Mouse (Mus musculus) liver, embryonic 16.5 days (tissue): Measurements from ENCODE around the gene Igf1r. TPM values are rescaled to one million over a fixed set of nuclear protein-coding genes. Genes with fewer than 3 reads are reported as not detected.

ENCODE experiments used
- ATAC-seq: fragments of 200-750 bp; cut with Nextera tagmentation; 2 replicates; pipeline ENCODE4 v1.8.0; 2017; ENCODE audit warnings: low read depth, mild to moderate bottlenecking, moderate number of reproducible peaks, moderate library complexity
- H3K27ac ChIP-seq: fragments of 300-500 bp; sonication (generic); 2 replicates; pipeline ENCODE4 v1.5.1; 2014; ENCODE audit warnings: mild to moderate bottlenecking, low read length
- H3K27me3 ChIP-seq: fragments of 300-500 bp; sonication (generic); 2 replicates; pipeline ENCODE4 v1.6.1; 2014; ENCODE audit warnings: low read depth, low read length, mixed read lengths; ENCODE audit not compliant: control insufficient read depth, insufficient read depth
- H3K36me3 ChIP-seq: fragments of 300-500 bp; sonication (generic); 2 replicates; pipeline ENCODE4 v1.6.1; 2014; ENCODE audit warnings: mild to moderate bottlenecking; ENCODE audit not compliant: control insufficient read depth, insufficient read depth
- H3K4me1 ChIP-seq: fragments of 300-500 bp; sonication (generic); 2 replicates; pipeline ENCODE4 v1.6.1; 2014; ENCODE audit warnings: low read depth, low read length, mixed read lengths; ENCODE audit not compliant: control insufficient read depth
- H3K4me2 ChIP-seq: fragments of 300-500 bp; sonication (generic); 2 replicates; pipeline ENCODE4 v1.6.1; 2014; ENCODE audit warnings: low read depth, low read length, mixed read lengths
- H3K4me3 ChIP-seq: fragments of 300-500 bp; sonication (generic); 2 replicates; pipeline ENCODE4 v1.5.1; 2014; ENCODE audit warnings: low read depth, mild to moderate bottlenecking, low read length
- H3K9ac ChIP-seq: fragments of 300-500 bp; sonication (generic); 2 replicates; pipeline ENCODE4 v1.6.1; 2014; ENCODE audit warnings: low read depth, low read length
- H3K9me3 ChIP-seq: fragments of 300-500 bp; sonication (generic); replicated peaks from 2 replicates; pipeline ENCODE4 v1.6.1; 2016; ENCODE audit warnings: low read length; ENCODE audit not compliant: control insufficient read depth
- WGBS: fragments of 180-500 bp; shearing (Covaris S2); extraction: QIAGEN DNeasy Blood & Tissue Kit; methylation state at CpG from one replicate; pipeline ENCODE4 v1.1.7; 2014; ENCODE audit not compliant: insufficient replicate concordance; 5-methylcytosine and 5-hydroxymethylcytosine counted together
- polyA plus RNA-seq: library from polyadenylated mRNA; unstranded; fragments of >200 nt; fragmentation: Nextera tagmentation; extraction: Ambion mirVana; gene quantifications from 2 replicates; pipeline ENCODE4 v1.2.1, GENCODE M21; 2015

Igf1r gene
- polyA plus RNA-seq, 1 experiment from 2014 or later: 3.2 TPM

DNA sequence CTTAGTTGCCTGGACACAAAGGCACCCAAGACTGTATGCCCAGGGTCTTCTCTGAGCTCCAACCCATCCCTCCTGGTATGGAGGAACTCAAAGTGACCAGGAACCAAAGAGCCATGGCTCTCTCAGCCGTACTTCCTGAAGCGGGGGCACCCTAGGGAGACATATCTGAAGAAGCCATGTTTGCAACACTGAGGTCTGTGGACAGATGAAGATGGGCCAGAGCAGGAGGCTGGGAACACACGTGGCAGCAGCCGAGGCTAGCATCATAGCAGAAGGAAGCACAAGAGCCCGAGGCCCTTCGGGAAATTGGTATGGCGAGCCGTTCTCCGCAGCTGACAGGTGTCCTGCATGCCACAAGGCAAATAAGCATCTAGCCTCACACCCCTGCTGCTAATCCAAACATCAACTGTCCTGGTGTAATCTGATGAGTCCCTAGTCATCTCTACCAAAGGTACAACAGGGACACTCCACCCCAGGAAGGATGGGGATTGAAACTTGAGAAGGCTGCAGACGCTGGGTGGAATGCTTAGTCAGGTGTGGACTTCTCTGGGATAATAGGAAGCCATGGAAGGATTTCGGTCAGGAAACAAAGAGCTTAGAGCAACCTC is 286.7 kb downstream of the Igf1r start:
- H3K9me3 ChIP-seq: no peaks in the 10 kb centered on the region
- no peak overlapping the region for H3K27ac ChIP-seq
- no peak overlapping the region for H3K4me3 ChIP-seq
- H3K27me3 ChIP-seq: no peaks in the 10 kb centered on the region
- no peak for ATAC-seq
- no peaks in the 10 kb centered on the region for H3K36me3 ChIP-seq
- WGBS: 58% methylated on average over 11 of the region's 11 CpGs
- H3K9ac ChIP-seq: no peak overlapping the region
- H3K4me2 ChIP-seq: no peak overlapping the region
- no peaks in the 10 kb centered on the region for H3K4me1 ChIP-seq

DNA sequence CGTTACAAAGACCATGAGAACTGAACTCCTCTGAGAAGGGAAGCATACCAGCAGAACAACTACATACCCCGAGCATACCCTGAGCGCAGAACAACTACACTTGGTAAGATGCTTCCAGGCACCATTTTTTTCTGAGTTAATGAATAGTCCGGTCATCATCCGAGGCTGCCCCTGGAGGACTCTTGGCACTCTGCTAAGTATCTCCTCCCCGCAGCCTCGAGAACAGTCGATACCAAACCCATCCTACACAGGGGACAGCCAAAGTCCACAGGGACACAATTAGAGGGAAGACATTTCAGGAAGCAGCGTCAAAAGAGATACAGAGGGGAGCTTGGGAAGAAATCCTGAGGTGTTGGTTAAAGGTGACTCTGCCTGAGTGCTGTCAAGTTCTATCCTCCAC is 288.6 kb downstream of the Igf1r start:
- H3K4me3 ChIP-seq: no peak overlapping the region
- no peaks in the 10 kb centered on the region for H3K4me1 ChIP-seq
- H3K9me3 ChIP-seq: no peaks in the 10 kb centered on the region
- no peak overlapping the region for H3K27ac ChIP-seq
- no peak overlapping the region for H3K9ac ChIP-seq
- H3K36me3 ChIP-seq: no peaks in the 10 kb centered on the region
- no peak overlapping the region for H3K4me2 ChIP-seq
- WGBS: 64% methylated on average over 9 of the region's 9 CpGs
- H3K27me3 ChIP-seq: no peaks in the 10 kb centered on the region
- no peak for ATAC-seq

DNA sequence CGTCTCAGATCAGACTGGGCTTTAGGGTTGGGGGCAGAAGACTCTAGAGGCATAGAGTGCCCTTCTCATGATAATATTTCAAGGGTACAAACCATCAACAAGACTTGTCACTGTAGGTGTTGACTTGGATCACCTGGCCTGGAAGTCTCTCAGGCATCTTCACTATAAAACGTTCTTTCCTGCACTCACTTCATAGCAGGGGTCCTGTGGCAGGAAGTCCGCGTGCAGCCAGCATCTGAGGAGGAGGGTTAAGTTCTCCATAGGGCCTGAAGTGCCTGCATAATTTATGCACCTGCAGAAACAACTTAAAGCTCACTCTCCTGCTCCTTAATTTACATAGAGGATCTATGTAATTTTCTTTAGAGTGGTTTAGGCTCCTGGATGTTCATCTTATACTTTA is 293.1 kb downstream of the Igf1r start:
- no peaks in the 10 kb centered on the region for H3K27me3 ChIP-seq
- H3K4me3 ChIP-seq: no peak overlapping the region
- H3K27ac ChIP-seq: no peak overlapping the region
- H3K36me3 ChIP-seq: no peaks in the 10 kb centered on the region
- H3K9me3 ChIP-seq: no peaks in the 10 kb centered on the region
- no peak overlapping the region for H3K9ac ChIP-seq
- WGBS: 40% methylated on average over 4 of the region's 4 CpGs
- H3K4me1 ChIP-seq: no peaks in the 10 kb centered on the region
- no peak for ATAC-seq
- no peak overlapping the region for H3K4me2 ChIP-seq

DNA sequence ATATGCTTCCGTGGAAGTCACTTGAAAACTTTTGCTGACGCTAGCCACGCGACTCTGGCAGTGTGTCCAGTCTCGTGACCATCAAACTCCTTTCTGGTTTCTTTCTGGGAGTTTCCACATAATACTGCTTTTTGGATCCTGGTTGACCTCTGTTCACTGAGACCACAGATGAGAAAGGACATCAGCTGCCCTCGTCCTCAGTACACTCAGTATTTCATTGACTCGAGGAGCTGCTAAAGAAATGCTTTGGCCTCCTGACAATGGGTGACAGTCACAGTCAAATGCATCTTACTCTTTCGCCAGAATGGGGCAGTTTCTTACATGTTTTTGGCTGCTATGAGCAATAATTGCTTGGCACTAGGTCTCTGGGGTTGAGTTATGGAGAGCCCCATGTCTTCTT is 293.6 kb downstream of the Igf1r start:
- Histone ChIP-seq H3K27ac (no peak overlapping the region), H3K4me3 (no peak overlapping the region), H3K9ac (no peak overlapping the region), H3K4me1 (no peaks in the 10 kb centered on the region), H3K9me3 (no peaks in the 10 kb centered on the region), H3K4me2 (no peak overlapping the region), H3K36me3 (no peaks in the 10 kb centered on the region), H3K27me3 (no peaks in the 10 kb centered on the region)
- 75% methylated on average over 8 of the region's 8 CpGs for WGBS
- ATAC-seq: no peak

DNA sequence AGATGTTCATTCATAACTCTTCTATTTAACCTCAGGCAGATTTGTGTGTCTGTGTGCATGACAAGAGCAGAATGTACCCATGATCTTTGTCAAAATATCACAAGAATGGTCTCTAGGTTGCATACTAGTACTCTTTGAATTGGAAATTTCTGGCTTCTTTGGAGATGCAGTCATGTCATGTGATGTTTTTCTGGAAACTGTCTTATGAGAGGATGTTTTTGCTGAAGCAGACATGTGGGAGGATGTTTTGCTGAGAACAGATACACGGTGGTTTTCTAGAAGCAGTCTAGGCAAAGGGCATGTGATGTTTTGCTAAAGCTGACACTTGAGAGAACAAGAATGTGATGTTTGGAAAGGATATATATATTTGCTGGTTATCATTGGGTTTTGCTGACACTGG is 297.8 kb downstream of the Igf1r start:
- no peak overlapping the region for H3K4me3 ChIP-seq
- no peak overlapping the region for H3K4me2 ChIP-seq
- H3K9me3 ChIP-seq: no peaks in the 10 kb centered on the region
- no peak overlapping the region for H3K9ac ChIP-seq
- H3K27me3 ChIP-seq: no peaks in the 10 kb centered on the region
- WGBS: 43% methylated on average over 1 of the region's 1 CpGs
- H3K4me1 ChIP-seq: no peaks in the 10 kb centered on the region
- H3K27ac ChIP-seq: no peak overlapping the region
- no peaks in the 10 kb centered on the region for H3K36me3 ChIP-seq
- ATAC-seq: no peak

- no peaks in the 10 kb centered on the region for H3K27me3 ChIP-seq
- H3K36me3 ChIP-seq: no peaks in the 10 kb centered on the region
- H3K9me3 ChIP-seq: no peaks in the 10 kb centered on the region
- no peak overlapping the region for H3K4me3 ChIP-seq
- no peak overlapping the region for H3K9ac ChIP-seq
- no peaks in the 10 kb centered on the region for H3K4me1 ChIP-seq
- WGBS: 54% methylated on average over 3 of the region's 3 CpGs
- H3K4me2 ChIP-seq: no peak overlapping the region
- ATAC-seq: no peak
- no peak overlapping the region for H3K27ac ChIP-seq
These were observed 298.3 kb downstream of the Igf1r start for GRCm38 (mm10) chr7:68250902-68251301.

- WGBS: 41% methylated on average over 2 of the region's 2 CpGs
- no peak overlapping the region for H3K4me2 ChIP-seq
- H3K36me3 ChIP-seq: no peaks in the 10 kb centered on the region
- H3K4me1 ChIP-seq: no peaks in the 10 kb centered on the region
- ATAC-seq: no peak
- H3K9me3 ChIP-seq: no peaks in the 10 kb centered on the region
- no peak overlapping the region for H3K27ac ChIP-seq
- H3K27me3 ChIP-seq: no peaks in the 10 kb centered on the region
- no peak overlapping the region for H3K4me3 ChIP-seq
- no peak overlapping the region for H3K9ac ChIP-seq
These were observed 305.1 kb downstream of the Igf1r start for GRCm38 (mm10) chr7:68257767-68258166.

DNA sequence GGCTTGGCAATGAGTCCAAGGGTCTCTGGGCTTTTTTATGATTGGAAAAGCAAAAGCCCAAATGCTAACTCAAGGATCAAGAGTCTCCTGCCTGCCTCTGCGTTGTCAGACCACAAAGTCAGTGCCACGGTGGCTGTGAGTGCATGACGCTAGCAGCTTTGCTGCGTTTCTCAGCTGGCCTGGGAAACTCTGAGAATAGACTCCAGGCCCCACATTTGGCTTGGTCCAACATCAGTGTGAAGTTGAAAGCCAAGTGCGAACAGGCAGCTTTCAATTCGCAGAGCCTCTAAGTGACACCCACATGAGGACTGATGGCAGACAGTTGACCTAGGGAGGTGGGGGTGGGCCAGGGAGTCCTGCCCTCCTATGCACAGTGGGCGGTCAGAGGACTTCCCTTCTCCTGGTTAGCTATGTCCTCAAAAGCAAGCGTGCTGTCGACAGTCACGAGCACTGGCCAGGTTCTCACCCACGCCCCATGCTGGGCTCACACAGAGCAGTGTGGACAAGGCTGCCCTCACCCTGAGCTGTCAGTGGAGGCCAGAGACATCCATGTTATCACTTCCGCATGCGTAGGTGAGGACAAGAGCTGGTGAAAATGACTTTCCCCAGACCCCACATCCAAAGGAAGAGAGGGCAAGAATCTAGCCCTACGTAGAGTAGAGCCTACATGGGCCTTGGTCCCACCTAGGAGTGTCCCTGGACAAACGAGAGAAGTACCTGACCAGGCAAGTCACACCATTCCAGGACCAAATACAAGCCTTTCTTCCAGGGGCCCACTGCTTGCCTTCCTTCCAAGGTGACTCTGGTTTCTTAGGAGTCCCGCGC is 305.9 kb downstream of the Igf1r start:
- no peak overlapping the region for H3K4me2 ChIP-seq
- H3K27ac ChIP-seq: no peak overlapping the region
- H3K9ac ChIP-seq: no peak overlapping the region
- no peaks in the 10 kb centered on the region for H3K36me3 ChIP-seq
- no peaks in the 10 kb centered on the region for H3K4me1 ChIP-seq
- ATAC-seq: no peak
- H3K9me3 ChIP-seq: no peaks in the 10 kb centered on the region
- H3K4me3 ChIP-seq: no peak overlapping the region
- H3K27me3 ChIP-seq: peaks cover under 1% of the 10 kb centered on the region; the same call in 1 of the 2 replicates
- WGBS: 57% methylated on average over 17 of the region's 17 CpGs

- no peak overlapping the region for H3K4me2 ChIP-seq
- WGBS: 49% methylated on average over 6 of the region's 6 CpGs
- H3K36me3 ChIP-seq: no peaks in the 10 kb centered on the region
- H3K4me1 ChIP-seq: peaks cover 3% of the 10 kb centered on the region; the same call in 1 of the 2 replicates
- no peak overlapping the region for H3K4me3 ChIP-seq
- H3K27ac ChIP-seq: no peak overlapping the region
- H3K9ac ChIP-seq: no peak overlapping the region
- peaks cover 11% of the 10 kb centered on the region for H3K27me3 ChIP-seq
- no peaks in the 10 kb centered on the region for H3K9me3 ChIP-seq
- no peak for ATAC-seq
These were observed 307.0 kb downstream of the Igf1r start for GRCm38 (mm10) chr7:68259523-68260081.
